Mouse (Mus musculus) liver, adult (tissue): ENCODE data around the gene Upb1.

ENCODE experiments used
- GATA4 ChIP-seq: IDR thresholded peaks from 2 replicates; pipeline ENCODE4 v1.6.1; 2014; ENCODE audit warnings: mild to moderate bottlenecking, low read length; ENCODE audit not compliant: insufficient replicate concordance

Upb1 gene

DNA sequence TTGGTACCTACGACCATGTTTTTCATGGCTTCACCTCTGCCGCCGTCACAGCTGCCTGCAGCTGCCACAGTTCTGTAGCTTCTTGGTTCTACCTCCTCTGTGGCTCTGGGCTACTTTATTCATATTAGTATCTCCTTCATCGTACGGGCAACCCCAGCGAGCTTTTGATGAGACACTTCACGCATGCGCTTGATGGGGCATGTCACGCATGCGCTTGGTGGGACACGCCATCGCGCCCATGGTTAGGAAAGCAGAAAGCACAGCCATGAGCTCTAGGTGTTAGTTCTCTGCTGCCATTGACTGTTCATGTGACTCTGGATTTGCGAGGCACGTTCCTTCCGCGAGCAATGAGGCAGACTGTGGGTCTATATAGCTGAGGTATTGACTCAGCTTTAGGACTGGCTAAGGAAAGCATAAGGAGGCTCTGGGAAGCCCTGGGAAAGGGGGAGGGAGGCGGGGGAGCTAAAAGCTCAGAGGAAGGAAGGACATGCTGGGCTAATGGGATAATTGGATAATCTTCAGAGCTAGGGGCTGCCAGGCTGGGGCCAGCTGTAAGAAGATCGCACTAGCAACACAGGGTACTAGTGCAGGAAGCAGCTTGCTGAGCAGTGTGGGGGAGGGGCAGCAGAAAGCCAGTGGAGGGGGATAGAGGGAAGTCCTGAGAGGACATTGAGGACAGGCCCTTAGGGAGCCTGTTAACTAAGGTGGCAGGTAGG lies 43.4 kb downstream of the Upb1 start:
- no peak for TF ChIP-seq GATA4

DNA sequence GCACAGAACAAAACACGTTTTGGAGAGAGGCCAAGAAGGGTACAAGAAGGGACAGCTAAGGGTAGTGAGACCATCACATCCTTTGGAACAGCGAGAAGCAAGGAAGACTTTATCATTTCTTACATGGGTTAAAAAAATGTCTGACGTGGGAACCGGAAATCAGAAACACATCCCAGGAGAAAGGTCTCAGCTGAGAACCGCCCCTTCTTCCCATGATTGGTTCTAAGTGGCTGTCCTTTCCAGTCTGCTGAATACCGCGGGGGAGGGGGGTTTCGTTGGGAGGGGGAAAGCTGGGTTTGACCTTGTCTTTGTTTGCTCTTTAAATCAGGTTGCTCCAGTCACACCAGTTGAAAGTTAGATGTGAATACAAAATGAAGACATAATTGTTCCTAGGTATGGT lies 44.1 kb downstream of the Upb1 start:
- TF ChIP-seq GATA4 = no peak

DNA sequence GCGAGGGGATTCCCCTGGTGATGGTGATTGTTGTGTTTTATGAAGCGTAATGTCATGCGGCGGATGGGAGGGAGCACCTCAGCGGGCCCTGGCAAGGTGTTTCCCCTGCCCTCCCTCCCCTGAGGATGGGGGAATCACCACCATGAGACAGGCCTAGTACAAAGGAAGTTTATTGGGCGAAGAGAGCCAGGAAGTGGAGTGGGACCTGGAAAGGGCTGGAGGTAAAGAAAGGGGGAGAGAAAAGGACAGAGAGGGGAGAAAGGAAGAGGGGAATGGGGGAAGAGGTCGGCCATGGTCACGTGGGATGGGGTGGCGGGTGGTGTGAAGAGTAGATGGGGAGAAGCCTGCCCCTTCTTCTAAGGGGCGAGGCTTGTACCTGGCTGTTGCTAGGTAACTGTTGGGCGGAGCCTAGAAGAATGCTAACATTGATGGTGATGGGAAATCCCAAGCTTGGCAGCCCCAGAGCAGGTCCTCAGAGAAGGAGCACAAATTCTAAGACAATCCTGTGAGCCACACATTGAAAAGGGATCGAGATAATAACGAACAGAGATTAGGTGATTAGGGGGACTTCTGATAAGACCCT lies 45.7 kb downstream of the Upb1 start:
- no peak; the same call in 1 of the 2 replicates for TF ChIP-seq GATA4

GRCm38 (mm10) chr10:75447489-75447888 lies 46.6 kb downstream of the Upb1 start:
- TF ChIP-seq GATA4 = no peak

- TF ChIP-seq GATA4 = no peak
Observed at GRCm38 (mm10) chr10:75448806-75449420, 48.0 kb downstream of the Upb1 start.

DNA sequence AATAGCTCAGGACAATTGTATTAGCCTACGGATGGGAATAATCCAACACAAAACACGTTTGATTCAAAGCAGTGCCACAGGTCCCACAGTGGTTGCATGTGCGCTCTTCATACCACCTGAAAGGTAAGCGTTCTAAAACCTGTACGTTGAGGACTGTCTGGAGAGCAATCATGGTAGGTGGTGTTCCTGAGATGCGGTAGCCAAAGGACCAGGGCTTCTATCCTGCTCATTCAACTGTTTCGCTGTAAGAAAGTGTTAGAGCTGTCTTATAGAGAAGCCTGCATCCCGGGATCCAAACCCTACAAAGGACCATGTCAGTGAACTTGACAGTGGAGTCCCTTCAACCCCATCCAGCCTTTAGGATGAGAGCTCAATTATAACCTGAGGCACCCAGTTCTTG lies 49.4 kb downstream of the Upb1 start:
- no peak for TF ChIP-seq GATA4

DNA sequence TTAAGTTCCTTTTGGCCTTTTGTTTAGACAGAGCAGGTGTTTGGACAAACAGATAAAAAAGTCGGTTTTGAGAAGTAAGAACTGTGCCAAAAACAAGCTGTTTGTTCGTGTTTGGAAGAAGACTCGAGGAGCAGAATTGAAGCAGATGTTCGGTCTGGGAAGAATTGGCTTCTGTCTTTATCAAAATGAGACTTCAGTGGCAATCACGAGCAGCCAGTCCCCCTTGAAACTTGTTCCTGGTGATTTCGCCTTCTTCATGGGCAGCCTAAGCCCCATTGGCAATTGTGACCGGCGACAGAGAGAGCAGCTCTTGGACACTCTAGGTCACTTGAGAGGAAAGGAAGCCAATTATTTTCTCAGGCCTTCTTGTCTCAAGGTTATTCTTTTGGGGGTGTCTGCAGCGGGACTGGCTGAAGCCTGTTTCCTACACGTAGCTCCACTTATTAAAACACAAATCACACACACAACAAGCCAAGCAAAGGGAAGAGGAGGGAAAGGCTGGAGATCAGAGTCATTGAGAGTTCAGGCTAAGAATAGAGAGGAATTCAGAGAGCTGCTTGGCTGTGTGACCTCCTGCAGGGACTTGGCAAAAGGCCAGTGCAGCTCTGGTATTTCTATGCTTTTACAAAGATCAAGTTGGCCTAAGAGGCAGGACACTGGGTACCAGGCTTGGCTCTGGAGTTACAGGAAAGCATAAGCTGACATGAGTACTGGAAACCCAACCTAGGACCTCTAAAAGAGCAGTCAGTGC lies 50.3 kb downstream of the Upb1 start:
- TF ChIP-seq GATA4 = no peak

GRCm38 (mm10) chr10:75457852-75458251 lies 56.9 kb downstream of the Upb1 start:
- TF ChIP-seq GATA4 = no peak

DNA sequence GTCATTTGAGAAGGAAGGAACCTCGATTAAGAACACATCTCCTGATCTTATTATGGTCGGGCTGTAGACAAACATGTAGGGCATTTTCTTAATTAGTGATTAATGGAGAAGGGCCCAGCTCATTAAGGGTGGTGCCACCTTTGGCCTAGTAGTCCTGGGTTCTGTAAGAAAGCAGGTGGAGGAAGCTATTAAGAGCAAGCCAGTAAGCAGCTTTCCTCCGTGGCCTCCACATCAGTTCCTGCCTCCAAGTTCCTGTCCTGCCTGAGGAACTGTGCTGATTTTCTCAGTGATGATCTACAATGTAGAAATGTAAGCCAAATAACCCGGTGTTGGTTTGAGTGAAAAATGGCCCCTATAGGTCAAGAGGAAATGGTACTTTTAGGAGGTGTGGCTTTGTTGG lies 57.4 kb downstream of the Upb1 start:
- no peak for TF ChIP-seq GATA4

DNA sequence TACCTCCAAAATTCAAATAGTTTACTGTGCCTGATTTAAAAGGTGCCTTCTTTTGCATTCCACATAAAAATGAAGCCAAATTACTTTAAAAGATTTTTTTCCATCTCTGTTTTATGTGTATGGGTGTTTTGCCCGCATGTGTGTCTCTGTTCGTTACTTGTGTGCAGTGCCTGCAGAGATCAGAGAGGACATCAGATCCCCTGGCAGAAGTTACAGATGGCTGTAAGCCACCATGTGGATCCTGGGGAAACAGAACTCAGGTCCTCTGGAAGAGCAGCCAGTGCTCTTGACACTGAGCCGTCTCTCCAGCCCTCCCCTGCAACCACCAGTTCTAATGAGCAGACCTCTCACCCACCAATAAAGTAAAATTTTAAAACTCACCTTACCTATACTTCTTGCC lies 61.8 kb downstream of the Upb1 start:
- no peak for TF ChIP-seq GATA4

- no peak for TF ChIP-seq GATA4
Observed at GRCm38 (mm10) chr10:75465781-75466550, 65.1 kb downstream of the Upb1 start.

DNA sequence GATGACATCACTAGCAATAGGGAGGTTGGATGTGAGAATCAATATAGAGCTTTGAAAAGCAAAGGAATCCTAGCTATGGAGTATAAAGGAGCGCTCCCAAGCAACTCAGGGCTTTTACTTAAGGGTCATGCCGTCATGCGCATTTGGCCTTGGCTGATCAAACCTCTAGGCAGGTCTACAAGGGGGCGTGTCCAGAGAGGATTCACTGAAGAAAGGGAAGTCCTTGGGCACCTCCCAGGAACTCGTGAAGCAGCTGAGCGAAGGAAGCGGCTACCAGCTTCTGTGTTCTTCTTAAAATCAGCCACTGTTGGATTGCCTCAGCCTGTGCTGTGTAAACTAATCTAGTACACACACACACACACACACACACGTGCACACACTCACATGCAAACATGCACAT lies 72.5 kb downstream of the Upb1 start:
- no peak for TF ChIP-seq GATA4

GRCm38 (mm10) chr10:75474571-75474970 lies 73.7 kb downstream of the Upb1 start:
- no peak for TF ChIP-seq GATA4

DNA sequence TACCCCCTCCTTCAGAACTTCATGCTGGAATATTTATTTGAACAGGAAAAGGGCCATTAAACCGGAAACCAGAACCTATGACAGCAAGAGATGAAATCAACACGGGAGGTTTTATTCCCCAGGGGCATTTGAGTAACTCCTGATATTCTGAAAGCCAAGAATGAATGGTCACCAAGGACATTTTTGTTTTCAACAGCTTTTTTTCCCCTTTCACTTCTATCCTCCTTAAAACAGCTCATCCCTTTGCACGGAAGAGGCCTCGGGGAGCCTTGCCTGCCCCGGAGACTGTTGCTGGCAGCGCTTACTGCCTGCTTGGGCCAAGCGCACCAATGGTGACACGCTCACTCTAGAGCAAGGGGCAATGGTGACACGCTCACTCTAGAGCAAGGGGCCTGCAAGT lies 76.1 kb downstream of the Upb1 start:
- no peak for TF ChIP-seq GATA4

DNA sequence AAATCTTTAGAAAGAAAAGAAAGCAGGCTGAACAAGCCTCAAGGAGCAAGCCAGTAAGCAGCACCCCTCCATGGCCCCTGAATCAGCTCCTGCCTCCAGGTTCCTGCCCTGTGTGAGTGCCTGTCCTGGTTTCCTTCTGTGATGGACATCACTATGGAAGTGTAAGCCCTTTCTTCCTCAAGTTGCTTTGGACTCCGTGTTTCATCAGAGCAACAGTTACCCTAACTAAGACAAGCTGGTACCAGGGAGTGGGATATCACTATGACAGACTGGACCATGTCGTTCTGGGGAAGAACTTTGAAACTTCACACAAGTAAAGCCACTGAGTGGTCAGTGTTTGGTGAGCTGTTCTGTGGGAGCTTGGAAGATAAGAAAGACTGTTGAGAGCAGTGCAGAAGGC lies 79.0 kb downstream of the Upb1 start:
- no peak for TF ChIP-seq GATA4
